Mouse (Mus musculus) left cerebral cortex, postnatal 4 days (tissue): ENCODE data around the gene Mrpl36. TPM values are rescaled to one million over a fixed set of nuclear protein-coding genes. Genes with fewer than 3 reads are reported as not detected.
A peak's percentile ranks its signal among the peaks of the same experiment; 100 is the strongest.

Experiments
- DNase-seq: peaks from one replicate; pipeline ENCODE4 v3.0.0-alpha.2; 2022
- intact Hi-C: fragments of 180-260 bp; cut with DNase I; formaldehyde crosslinking; loops from one replicate; pipeline ENCODE4 v1.15.1; 2025
- total RNA-seq, 2 experiments: library from RNA; stranded (reverse); gene quantifications; 2 replicates each; pipeline ENCODE4 v1.2.3; 2021

The Mrpl36 gene
- 10 to 100 TPM; 26.7 to 31.2 TPM for total RNA-seq

- intact Hi-C loops, result no loop called here
- peak; percentile 93 for DNase-seq
Measured at GRCm38 (mm10) chr13:73327827-73328698, at the start of gene Mrpl36, which contains the start of gene Ndufs6. Mrpl36 (plus strand) TSS chr13:73328513. Ndufs6 (minus strand) TSS chr13:73328542.

GRCm38 (mm10) chr13:73279196-73279595 is 49.1 kb upstream of the Mrpl36 start:
- DNase-seq, result no peak
- intact Hi-C loops, result no loop called here

GRCm38 (mm10) chr13:73282407-73282806 is 45.9 kb upstream of the Mrpl36 start:
- intact Hi-C loops, result no loop called here
- DNase-seq, result no peak

GRCm38 (mm10) chr13:73283534-73283933 is 44.8 kb upstream of the Mrpl36 start:
- intact Hi-C loops, result no loop called here
- DNase-seq, result no peak

- DNase-seq, result no peak
- intact Hi-C loops, result no loop called here
Measured at GRCm38 (mm10) chr13:73290206-73290605, 38.1 kb upstream of the Mrpl36 start.

- intact Hi-C loops, result no loop called here
- no peak for DNase-seq
Measured at GRCm38 (mm10) chr13:73291102-73291501, 37.2 kb upstream of the Mrpl36 start.

- intact Hi-C loops, result no loop called here
Measured at GRCm38 (mm10) chr13:73298717-73299116, 29.6 kb upstream of the Mrpl36 start.

GRCm38 (mm10) chr13:73299322-73299721 is 29.0 kb upstream of the Mrpl36 start:
- DNase-seq, result no peak
- intact Hi-C loops, result no loop called here

More at GRCm38 (mm10) chr13:73298717-73299116, 29.6 kb upstream of the Mrpl36 start:
- no peak for DNase-seq

- intact Hi-C loops, result no loop called here
- DNase-seq, result no peak
Measured at GRCm38 (mm10) chr13:73304729-73305128, 23.6 kb upstream of the Mrpl36 start.

- intact Hi-C loops, result no loop called here
- no peak for DNase-seq
Measured at GRCm38 (mm10) chr13:73305398-73306084, 22.8 kb upstream of the Mrpl36 start.

- no peak for DNase-seq
- intact Hi-C loops, result no loop called here
Measured at GRCm38 (mm10) chr13:73306085-73306410, 22.3 kb upstream of the Mrpl36 start.

GRCm38 (mm10) chr13:73306430-73306829 is 21.9 kb upstream of the Mrpl36 start:
- no peak for DNase-seq
- intact Hi-C loops, result no loop called here

GRCm38 (mm10) chr13:73310183-73310929 is 18.0 kb upstream of the Mrpl36 start:
- peak; percentile 69 for DNase-seq
- intact Hi-C loops, result no loop called here

- no peak for DNase-seq
- intact Hi-C loops, result no loop called here
Measured at GRCm38 (mm10) chr13:73320048-73320447, 8.3 kb upstream of the Mrpl36 start.

- DNase-seq, result no peak
- intact Hi-C loops, result no loop called here
Measured at GRCm38 (mm10) chr13:73322626-73323025, 5.7 kb upstream of the Mrpl36 start.

- intact Hi-C loops, result no loop called here
- DNase-seq, result no peak
Measured at GRCm38 (mm10) chr13:73323406-73323805, 4.9 kb upstream of the Mrpl36 start.

GRCm38 (mm10) chr13:73330844-73331501 is 2.7 kb downstream of the Mrpl36 start:
- peak; percentile 87 for DNase-seq
- intact Hi-C loops, result no loop called here

GRCm38 (mm10) chr13:73331736-73332135 is 3.4 kb downstream of the Mrpl36 start:
- intact Hi-C loops, result no loop called here
- DNase-seq, result no peak

GRCm38 (mm10) chr13:73336753-73337152 is 8.4 kb downstream of the Mrpl36 start:
- no peak for DNase-seq
- intact Hi-C loops, result no loop called here

- intact Hi-C loops, result no loop called here
- no peak for DNase-seq
Measured at GRCm38 (mm10) chr13:73345102-73345890, 17.0 kb downstream of the Mrpl36 start.
